Comparison of ENCODE assay signal across 12 mouse cellular contexts in genomic region chr1:176879614-176880013, GRCm38 (mm10).
DNase-seq lines count a peak whose midpoint lies in the region; ATAC-seq lines count a peak whose summit lies in the region.
"Had no signal": no experiment of that assay in that cellular context is flagged by ENCODE, and none has a peak within 500 bp of the region (broad histone marks: within the 10 kb centered on the region; RNA-seq: fewer than 3 reads in every experiment).

No protein-coding gene starts in this region.

- H3K9ac ChIP-seq in hindbrain, embryonic 14.5 days = no peak overlapping the region
- no peak overlapping the region for H3K9ac ChIP-seq in hindbrain, embryonic 12.5 days
- no peak overlapping the region for H3K9ac ChIP-seq in neural tube, embryonic 11.5 days (ENCODE audit: low read length)
- H3K9ac ChIP-seq: embryonic facial prominence, embryonic 13.5 days had no signal

- peak overlapping the region; percentile 90 for H3K27ac ChIP-seq in hindbrain, embryonic 10.5 days
- H3K27ac ChIP-seq in hindbrain, embryonic 14.5 days = no peak overlapping the region
- H3K27ac ChIP-seq in embryonic facial prominence, embryonic 10.5 days (replicated peaks) = peak overlapping the region; percentile 51
- peak overlapping the region; percentile 60 for H3K27ac ChIP-seq in hindbrain, embryonic 12.5 days
- H3K27ac ChIP-seq in neural tube, embryonic 11.5 days (ENCODE audit: low read depth, low read length) = peak overlapping the region; percentile 77
- H3K27ac ChIP-seq: embryonic facial prominence, embryonic 13.5 days had no signal

- H3K9me3 ChIP-seq in hindbrain, embryonic 10.5 days = no peaks in the 10 kb centered on the region
- H3K9me3 ChIP-seq in hindbrain, embryonic 14.5 days (ENCODE audit: control insufficient read depth, low read length) = no peaks in the 10 kb centered on the region
- no peaks in the 10 kb centered on the region for H3K9me3 ChIP-seq in embryonic facial prominence, embryonic 10.5 days
- no peaks in the 10 kb centered on the region for H3K9me3 ChIP-seq in hindbrain, embryonic 12.5 days (replicated peaks)
- H3K9me3 ChIP-seq in neural tube, embryonic 11.5 days (ENCODE audit: control insufficient read depth, low read length) = no peaks in the 10 kb centered on the region
- H3K9me3 ChIP-seq: embryonic facial prominence, embryonic 13.5 days had no signal

- peak; percentile 35 for DNase-seq in hindbrain, embryonic 10.5 days (ENCODE audit: low spot score)
- no peak for DNase-seq in hindbrain, embryonic 14.5 days (ENCODE audit: low spot score)
- no peak for DNase-seq in embryonic facial prominence, embryonic 10.5 days (ENCODE audit: low spot score)
- DNase-seq in neural tube, embryonic 11.5 days (ENCODE audit: low spot score) = peak; percentile 36
- no peak for DNase-seq in lung, postnatal 25 days (ENCODE audit: low spot score)
- DNase-seq in gastrocnemius, postnatal 14 days = no peak
- no peak for DNase-seq in thymus, adult 18-20 months
- DNase-seq: adrenal gland, postnatal 36 days; kidney, postnatal 14 days; liver had no signal

- no peaks in the 10 kb centered on the region for H3K27me3 ChIP-seq in hindbrain, embryonic 10.5 days (ENCODE audit: insufficient read depth, poor library complexity, severe bottlenecking)
- no peaks in the 10 kb centered on the region for H3K27me3 ChIP-seq in hindbrain, embryonic 14.5 days (ENCODE audit: control insufficient read depth, insufficient read depth, low read length)
- no peaks in the 10 kb centered on the region for H3K27me3 ChIP-seq in embryonic facial prominence, embryonic 10.5 days (replicated peaks; ENCODE audit: low read depth, poor library complexity, severe bottlenecking)
- no peaks in the 10 kb centered on the region for H3K27me3 ChIP-seq in hindbrain, embryonic 12.5 days
- no peaks in the 10 kb centered on the region for H3K27me3 ChIP-seq in neural tube, embryonic 11.5 days (ENCODE audit: control insufficient read depth, insufficient read depth, low read length)
- H3K27me3 ChIP-seq: embryonic facial prominence, embryonic 13.5 days had no signal

- peaks cover 50% of the 10 kb centered on the region for H3K4me1 ChIP-seq in hindbrain, embryonic 10.5 days (replicated peaks)
- peaks cover 10% of the 10 kb centered on the region for H3K4me1 ChIP-seq in hindbrain, embryonic 14.5 days (replicated peaks; ENCODE audit: control insufficient read depth, insufficient read depth, low read length)
- H3K4me1 ChIP-seq in embryonic facial prominence, embryonic 10.5 days = peaks cover 17% of the 10 kb centered on the region
- peaks cover 15% of the 10 kb centered on the region for H3K4me1 ChIP-seq in hindbrain, embryonic 12.5 days
- H3K4me1 ChIP-seq in neural tube, embryonic 11.5 days (ENCODE audit: control insufficient read depth, insufficient read depth, low read length) = peaks cover 9% of the 10 kb centered on the region
- H3K4me1 ChIP-seq: embryonic facial prominence, embryonic 13.5 days had no signal

- no peaks in the 10 kb centered on the region for H3K36me3 ChIP-seq in hindbrain, embryonic 10.5 days
- no peaks in the 10 kb centered on the region for H3K36me3 ChIP-seq in hindbrain, embryonic 14.5 days (replicated peaks; ENCODE audit: control insufficient read depth, insufficient read depth)
- no peaks in the 10 kb centered on the region for H3K36me3 ChIP-seq in embryonic facial prominence, embryonic 10.5 days (replicated peaks)
- H3K36me3 ChIP-seq in hindbrain, embryonic 12.5 days = no peaks in the 10 kb centered on the region
- H3K36me3 ChIP-seq in neural tube, embryonic 11.5 days (ENCODE audit: control insufficient read depth, insufficient read depth, low read length) = no peaks in the 10 kb centered on the region
- H3K36me3 ChIP-seq: embryonic facial prominence, embryonic 13.5 days had no signal

- H3K4me3 ChIP-seq in hindbrain, embryonic 10.5 days = peak overlapping the region; percentile 23; the same call in 1 of the 2 replicates
- H3K4me3 ChIP-seq in hindbrain, embryonic 14.5 days (replicated peaks; ENCODE audit: low read length) = no peak overlapping the region
- H3K4me3 ChIP-seq in embryonic facial prominence, embryonic 10.5 days = no peak overlapping the region
- no peak overlapping the region for H3K4me3 ChIP-seq in hindbrain, embryonic 12.5 days
- H3K4me3 ChIP-seq in neural tube, embryonic 11.5 days (ENCODE audit: low read depth, low read length) = no peak overlapping the region
- H3K4me3 ChIP-seq: embryonic facial prominence, embryonic 13.5 days had no signal

- no peak overlapping the region for H3K4me2 ChIP-seq in hindbrain, embryonic 14.5 days (replicated peaks)
- H3K4me2 ChIP-seq in hindbrain, embryonic 12.5 days (replicated peaks) = no peak overlapping the region
- H3K4me2 ChIP-seq in neural tube, embryonic 11.5 days (ENCODE audit: low read depth) = no peak overlapping the region
- H3K4me2 ChIP-seq: embryonic facial prominence, embryonic 13.5 days had no signal

- WGBS in hindbrain, embryonic 10.5 days = 26% methylated on average over 6 of the region's 6 CpGs
- 13% methylated on average over 6 of the region's 6 CpGs for WGBS in hindbrain, embryonic 14.5 days
- 39% methylated on average over 6 of the region's 6 CpGs for WGBS in embryonic facial prominence, embryonic 10.5 days
- WGBS in hindbrain, embryonic 12.5 days = 21% methylated on average over 6 of the region's 6 CpGs
- WGBS in neural tube, embryonic 11.5 days = 22% methylated on average over 6 of the region's 6 CpGs

- no peak for ATAC-seq in hindbrain, embryonic 14.5 days (ENCODE audit: low FRiP score)
- peak; percentile 29 for ATAC-seq in hindbrain, embryonic 12.5 days (ENCODE audit: low FRiP score)
- ATAC-seq in neural tube, embryonic 11.5 days (ENCODE audit: insufficient read depth, low FRiP score, low TSS enrichment) = peak; percentile 9; the same call in 1 of the 2 replicates

- intact Hi-C loops in gastrocnemius, postnatal 14 days (cut with DNase I; ENCODE audit: low total_unique reads) = loop anchor here (5.0 kb wide), 1 partner anchor 308 kb away; no protein-coding TSS in a partner anchor

Comparison
In these comparisons a context has a peak if more than half of its experiments do, and no peak if none do; other contexts are left out.
1. DNase-seq: peak in hindbrain, embryonic 10.5 days (single experiment) and neural tube, embryonic 11.5 days (single experiment); none in hindbrain, embryonic 14.5 days (single experiment), embryonic facial prominence, embryonic 10.5 days (single experiment), lung, postnatal 25 days (single experiment), gastrocnemius, postnatal 14 days (single experiment) and thymus, adult 18-20 months (0 of 2).